In the genomic region with DNA sequence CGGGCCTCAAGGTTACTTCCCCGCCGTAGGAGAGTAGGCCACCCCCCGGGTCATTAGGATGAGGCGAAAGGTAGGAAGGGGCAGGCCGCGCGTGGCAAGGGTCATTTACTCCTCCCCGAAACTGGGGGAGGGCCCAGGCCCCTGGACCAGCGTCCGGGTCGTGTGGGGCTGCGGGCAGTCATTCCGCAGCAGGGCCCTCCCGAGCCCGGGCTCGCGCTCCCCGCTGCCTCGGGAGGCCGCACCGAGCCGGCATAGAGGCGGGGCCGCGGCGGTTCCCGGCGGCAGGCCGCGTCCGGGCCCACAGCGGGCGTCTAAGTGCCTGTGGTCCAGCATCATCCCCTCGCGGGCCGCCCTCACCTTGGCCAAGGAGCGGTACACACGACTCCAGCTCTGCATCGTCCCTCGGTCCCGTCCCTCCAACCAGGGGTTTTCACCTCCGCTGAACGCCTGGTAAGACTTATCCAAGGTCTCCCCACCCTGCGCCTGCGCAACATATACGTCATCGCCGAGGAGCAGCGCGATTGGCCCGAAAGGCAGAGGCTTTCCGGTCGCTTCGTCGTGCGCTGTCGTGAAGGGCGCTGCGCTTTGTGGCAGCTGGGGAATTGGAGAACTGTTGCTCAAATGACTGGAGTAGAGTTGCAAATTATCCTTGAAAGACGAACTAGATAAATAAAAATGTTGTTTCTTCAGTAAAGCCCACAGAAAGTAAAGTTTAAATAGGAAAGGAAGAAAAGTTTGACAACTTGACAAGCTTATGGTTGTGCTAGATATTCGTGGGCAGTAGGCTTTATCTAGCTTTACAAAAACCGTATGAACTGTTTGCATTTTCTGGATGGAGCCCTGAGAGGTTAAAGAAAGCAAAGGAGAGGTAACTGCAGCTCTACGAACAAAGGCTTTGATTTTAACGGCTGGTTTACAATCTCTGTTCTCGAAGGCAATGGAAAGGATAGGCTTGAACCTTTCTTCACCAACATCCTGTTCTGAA, we compare ENCODE assay signal across 1 mouse cellular context.
TF ChIP-seq lines count a peak whose summit lies in the region.

A gene (minus strand): TSS at position 510 of the 985 bp plus-strand sequence.

TF ChIP-seq in MEL, 35 proteins besides CTCF, POLR2A, EP300 and RAD21 (continued from another document):
- TF ChIP-seq ZMIZ1 (IDR thresholded peaks at IDR 0.05; ENCODE audit: low read depth, low read length) (peak; percentile 78; the same call in 1 of the 2 replicates), RCOR1 (IDR thresholded peaks at IDR 0.05; ENCODE audit: low read depth, low read length) (no peak), ELF1 (IDR thresholded peaks at IDR 0.05; ENCODE audit: low read depth, low read length) (peak; percentile 75), MAZ (IDR thresholded peaks at IDR 0.05; ENCODE audit: low read depth, low read length) (no peak), SIN3A (IDR thresholded peaks at IDR 0.05; ENCODE audit: low read length) (0 out of 2 replicates have a peak, but pooled peaks have one; percentile 41), CHD1 (IDR thresholded peaks at IDR 0.05; ENCODE audit: low read depth, low read length) (no peak)
TF ChIP-seq in MEL: peak in this region for 15.
